Mouse (Mus musculus) kidney, adult 2 months (tissue): ENCODE measurements around the gene Clca3a1.

Experiments
- CTCF ChIP-seq: fragments of 200-500 bp; conservative IDR thresholded peaks from 2 replicates; pipeline ENCODE4 v1.5.1; 2011; ENCODE audit warnings: low read depth, mild to moderate bottlenecking, control low read depth, low read length, moderate library complexity, mixed read lengths; ENCODE audit not compliant: insufficient read depth, insufficient read length
- POLR2A ChIP-seq: fragments of 200-500 bp; IDR thresholded peaks from one replicate; pipeline ENCODE4 v1.6.1; 2011; ENCODE audit warnings: low read depth, low read length, control low read depth

DNA sequence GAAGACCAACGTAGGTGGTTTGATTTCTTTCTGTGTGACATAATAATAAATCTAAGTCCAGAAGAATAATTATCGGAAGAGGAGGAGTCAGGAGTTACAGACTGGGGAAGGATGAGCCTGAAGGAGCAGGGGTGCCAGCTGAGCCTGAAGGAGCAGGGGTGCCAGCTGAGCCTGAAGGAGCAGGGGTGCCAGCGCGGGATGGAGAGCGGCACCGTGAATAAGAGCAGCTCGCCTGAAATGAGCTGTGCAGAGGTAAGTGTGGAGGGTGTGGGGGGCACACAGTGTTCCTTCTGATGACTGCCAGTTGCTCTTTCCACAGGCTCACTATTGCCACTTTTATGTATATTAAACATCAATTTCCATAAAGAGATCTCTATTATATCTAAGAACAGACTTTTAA, 45.7 kb downstream of the Clca3a1 start:
- TF ChIP-seq CTCF (no peak), POLR2A (no peak)
